Mouse (Mus musculus): ENCODE measurements around the gene Gm42417. TPM values are rescaled to one million over a fixed set of nuclear protein-coding genes. Genes with fewer than 3 reads are reported as not detected.

The Gm42417 gene
- polyA plus RNA-seq, 1 experiment from 2014 or later = not detected

DNA sequence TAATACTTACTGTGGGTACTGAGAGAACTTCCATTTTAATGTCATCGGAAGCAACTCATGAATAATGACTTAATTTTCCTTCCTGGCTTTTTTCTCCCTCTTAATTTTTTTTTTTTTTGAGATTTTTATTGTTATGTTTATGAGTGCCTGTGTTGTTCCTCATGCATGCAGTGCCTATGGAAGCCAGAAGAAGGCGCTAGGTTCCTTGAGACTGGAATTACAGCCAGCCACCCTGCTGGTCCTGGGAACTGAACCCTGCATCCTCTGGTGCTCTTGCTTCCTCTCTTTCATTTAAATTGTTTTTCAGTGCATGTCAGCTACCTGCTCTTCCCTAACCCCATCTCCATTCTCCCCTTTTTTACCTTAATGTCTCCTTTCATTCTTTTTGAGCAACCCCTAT lies 25.5 kb downstream of the Gm42417 start:
- 71% methylated on average over 2 of the region's 2 CpGs for WGBS
- Histone ChIP-seq H3K27me3 (no peaks in the 10 kb centered on the region), H3K27ac (no peak overlapping the region), H3K36me3 (peaks cover 15% of the 10 kb centered on the region; the same call in 1 of the 2 replicates), H3K9me3 (replicated peaks) (no peaks in the 10 kb centered on the region), H3K9ac (0 out of 2 replicates have a peak overlapping the region, but pooled peaks have one; percentile 96), H3K4me3 (peak overlapping the region; percentile 100), H3K4me1 (replicated peaks) (peaks cover 51% of the 10 kb centered on the region), H3K4me2 (peak overlapping the region; percentile 88)
- ATAC-seq (replicated peaks; ENCODE audit: insufficient number of reproducible peaks, insufficient read depth, low FRiP score, low read depth) = no peak

DNA sequence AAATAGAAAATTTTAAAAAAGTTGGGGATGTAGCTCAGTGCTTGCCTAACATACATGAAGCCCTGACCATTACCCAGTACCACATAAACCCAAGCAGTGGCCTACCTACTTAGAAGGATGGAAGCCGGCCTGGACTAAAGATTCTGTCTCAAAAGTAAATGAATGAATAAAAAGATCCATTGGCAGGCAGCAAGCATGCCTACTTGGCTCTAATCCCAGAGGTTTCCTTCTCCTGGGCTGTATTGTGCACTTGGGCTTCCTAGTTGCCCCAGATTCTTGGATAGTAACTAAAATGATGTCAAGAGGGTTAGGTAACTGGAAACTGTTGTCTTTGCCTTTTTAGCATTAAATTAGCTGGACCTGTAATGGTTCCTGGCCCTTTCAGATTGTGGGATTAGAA lies 25.9 kb downstream of the Gm42417 start:
- peak overlapping the region; percentile 88 for H3K4me2 ChIP-seq
- no peaks in the 10 kb centered on the region for H3K27me3 ChIP-seq
- peaks cover 15% of the 10 kb centered on the region; the same call in 1 of the 2 replicates for H3K36me3 ChIP-seq
- no peak overlapping the region for H3K27ac ChIP-seq
- no peaks in the 10 kb centered on the region for H3K9me3 ChIP-seq (replicated peaks)
- ATAC-seq (replicated peaks; ENCODE audit: insufficient number of reproducible peaks, insufficient read depth, low FRiP score, low read depth) = no peak
- H3K9ac ChIP-seq = peak overlapping the region; percentile 96
- 3% methylated on average over 1 of the region's 1 CpGs for WGBS
- peak overlapping the region; percentile 100 for H3K4me3 ChIP-seq
- H3K4me1 ChIP-seq (replicated peaks) = peaks cover 47% of the 10 kb centered on the region

DNA sequence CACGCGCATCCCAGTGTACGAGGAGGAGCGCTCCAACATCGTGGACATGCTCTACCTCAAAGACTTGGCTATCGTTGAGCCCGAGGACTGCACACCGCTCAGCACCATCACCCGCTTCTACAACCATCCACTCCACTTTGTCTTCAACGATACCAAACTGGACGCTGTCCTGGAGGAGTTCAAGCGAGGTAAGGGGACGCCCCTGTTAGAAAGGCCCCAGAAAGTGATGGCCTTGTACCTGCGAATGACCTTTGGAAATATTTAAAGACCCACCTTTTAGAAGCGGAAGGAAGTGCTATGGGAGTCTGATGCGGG lies 26.3 kb downstream of the Gm42417 start:
- peaks cover 11% of the 10 kb centered on the region; the same call in 1 of the 2 replicates for H3K36me3 ChIP-seq
- H3K4me2 ChIP-seq = peak overlapping the region; percentile 88
- no peak for ATAC-seq (replicated peaks; ENCODE audit: insufficient number of reproducible peaks, insufficient read depth, low FRiP score, low read depth)
- H3K27ac ChIP-seq = peak overlapping the region; percentile 100
- no peaks in the 10 kb centered on the region for H3K27me3 ChIP-seq
- WGBS = 3% methylated on average over 16 of the region's 16 CpGs
- peaks cover 43% of the 10 kb centered on the region for H3K4me1 ChIP-seq (replicated peaks)
- peak overlapping the region; percentile 100 for H3K4me3 ChIP-seq
- H3K9ac ChIP-seq = peak overlapping the region; percentile 96
- no peaks in the 10 kb centered on the region for H3K9me3 ChIP-seq (replicated peaks)

DNA sequence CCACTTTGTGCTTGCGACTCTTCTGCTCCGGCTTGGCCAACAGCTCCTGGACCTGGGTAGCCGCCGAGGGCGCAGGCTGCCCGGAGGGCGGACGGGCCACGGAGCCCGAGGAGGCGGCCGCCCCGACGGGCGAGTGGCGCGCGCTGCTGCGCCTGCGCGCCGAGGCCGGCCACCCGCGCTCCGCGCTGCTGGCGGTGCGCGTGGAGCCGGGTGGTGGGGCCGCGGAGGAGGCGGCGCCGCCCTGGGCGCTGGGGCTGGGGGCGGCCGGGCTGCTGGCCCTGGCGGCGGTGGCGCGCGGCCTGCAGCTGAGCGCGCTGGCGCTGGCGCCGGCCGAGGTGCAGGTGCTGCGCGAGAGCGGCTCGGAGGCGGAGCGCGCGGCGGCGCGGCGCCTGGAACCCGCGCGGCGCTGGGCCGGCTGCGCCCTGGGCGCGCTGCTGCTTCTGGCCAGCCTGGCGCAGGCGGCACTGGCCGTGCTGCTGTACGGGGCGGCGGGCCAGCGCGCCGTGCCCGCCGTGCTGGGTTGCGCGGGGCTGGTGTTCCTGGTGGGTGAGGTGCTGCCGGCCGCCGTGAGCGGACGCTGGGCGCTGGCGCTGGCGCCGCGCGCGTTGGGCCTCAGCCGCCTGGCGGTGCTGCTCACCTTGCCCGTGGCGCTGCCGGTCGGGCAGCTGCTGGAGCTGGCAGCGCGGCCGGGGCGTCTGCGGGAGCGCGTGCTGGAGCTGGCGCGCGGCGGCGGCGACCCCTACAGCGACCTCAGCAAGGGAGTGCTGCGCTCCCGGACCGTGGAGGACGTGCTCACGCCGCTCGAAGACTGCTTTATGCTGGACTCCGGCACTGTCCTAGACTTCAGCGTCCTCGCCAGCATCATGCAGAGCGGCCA lies 26.9 kb downstream of the Gm42417 start:
- no peaks in the 10 kb centered on the region for H3K27me3 ChIP-seq
- peak overlapping the region; percentile 88 for H3K4me2 ChIP-seq
- H3K9me3 ChIP-seq (replicated peaks) = no peaks in the 10 kb centered on the region
- ATAC-seq (replicated peaks; ENCODE audit: insufficient number of reproducible peaks, insufficient read depth, low FRiP score, low read depth) = peak; percentile 58
- WGBS = under 1% methylated on average over 99 of the region's 126 CpGs
- peak overlapping the region; percentile 100 for H3K4me3 ChIP-seq
- peak overlapping the region; percentile 100 for H3K27ac ChIP-seq
- peaks cover 39% of the 10 kb centered on the region for H3K4me1 ChIP-seq (replicated peaks)
- H3K9ac ChIP-seq = peak overlapping the region; percentile 96
- H3K36me3 ChIP-seq = peaks cover 7% of the 10 kb centered on the region; the same call in 1 of the 2 replicates

DNA sequence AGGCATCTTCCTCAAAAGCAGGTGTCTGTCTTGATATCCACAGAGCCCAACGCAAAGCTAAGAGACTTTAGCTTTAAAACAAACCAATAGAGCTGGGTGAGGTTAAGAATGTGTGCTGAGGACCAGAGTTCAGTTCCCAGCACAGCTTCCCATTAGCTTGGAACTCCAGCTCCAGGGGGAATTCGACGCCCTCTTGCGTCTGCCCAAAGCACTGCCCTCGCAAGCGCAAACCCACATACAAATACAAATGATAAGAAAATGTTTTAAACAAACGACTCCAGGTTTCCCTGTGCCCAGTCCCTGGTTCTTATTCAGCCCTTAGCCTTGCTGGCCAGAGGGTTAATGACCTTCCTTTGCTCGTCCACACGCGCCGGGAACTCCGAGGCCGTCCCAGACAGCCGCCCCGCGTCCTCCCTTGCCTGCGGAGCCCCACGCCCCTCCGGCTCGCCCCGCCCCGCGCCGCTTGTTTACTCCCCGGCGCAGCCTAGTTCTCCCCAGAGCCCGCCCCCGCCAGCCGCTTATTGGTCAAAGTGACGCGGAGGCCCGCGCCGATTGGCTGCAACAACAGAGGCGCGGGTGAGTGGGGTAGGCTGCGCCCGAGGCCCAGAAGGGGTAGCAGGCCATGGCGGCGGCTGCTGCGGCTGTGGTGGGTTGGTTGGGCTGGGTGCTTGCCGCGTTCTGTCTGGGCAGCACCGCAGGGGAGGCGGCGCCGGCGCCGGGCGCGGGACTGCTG lies 27.8 kb downstream of the Gm42417 start, which contains the start of gene Cnnm3:
TSS of gene Cnnm3 (plus strand) at position 579 of the 733 bp plus-strand sequence.
- WGBS = 2% methylated on average over 51 of the region's 51 CpGs
- H3K4me2 ChIP-seq = peak within 1 kb of the TSS; percentile 88
- ATAC-seq (replicated peaks; ENCODE audit: insufficient number of reproducible peaks, insufficient read depth, low FRiP score, low read depth) = peak; percentile 98

DNA sequence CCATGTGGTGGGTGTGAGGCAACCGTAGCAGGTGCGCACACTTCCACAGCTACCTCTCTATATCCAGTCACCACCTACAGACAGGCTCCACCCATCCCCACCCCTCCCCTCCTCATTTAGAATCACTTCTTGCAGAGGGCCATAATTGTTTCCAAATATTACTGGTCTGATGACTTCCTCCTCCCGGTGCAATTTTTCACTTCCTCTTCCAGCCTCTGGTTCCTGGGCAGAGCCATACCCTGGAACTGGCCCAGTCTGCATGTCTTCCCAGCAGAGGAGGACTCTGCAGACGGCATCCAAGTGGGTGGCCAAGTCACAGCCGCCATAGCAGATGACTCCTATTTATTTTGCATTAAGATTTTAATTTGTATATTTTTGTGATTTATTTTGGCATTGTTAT lies 31.0 kb downstream of the Gm42417 start:
- Histone ChIP-seq H3K9ac (no peak overlapping the region), H3K27me3 (no peaks in the 10 kb centered on the region), H3K9me3 (replicated peaks) (no peaks in the 10 kb centered on the region), H3K4me3 (no peak overlapping the region), H3K4me2 (no peak overlapping the region), H3K36me3 (no peaks in the 10 kb centered on the region), H3K27ac (no peak overlapping the region), H3K4me1 (replicated peaks) (peaks cover 6% of the 10 kb centered on the region)
- no peak for ATAC-seq (replicated peaks; ENCODE audit: insufficient number of reproducible peaks, insufficient read depth, low FRiP score, low read depth)
- WGBS = 76% methylated on average over 5 of the region's 5 CpGs

More for the DNA sequence above, 27.8 kb downstream of the Gm42417 start, which contains the start of gene Cnnm3:
- H3K27me3 ChIP-seq = no peaks in the 10 kb centered on the region
- H3K36me3 ChIP-seq = peaks cover under 1% of the 10 kb centered on the region; the same call in 1 of the 2 replicates
- peak within 1 kb of the TSS; percentile 100 for H3K4me3 ChIP-seq
- peak within 1 kb of the TSS; percentile 96 for H3K9ac ChIP-seq
- no peaks in the 10 kb centered on the region for H3K9me3 ChIP-seq (replicated peaks)
- H3K27ac ChIP-seq = peak within 1 kb of the TSS; percentile 100
- H3K4me1 ChIP-seq (replicated peaks) = peaks cover 34% of the 10 kb centered on the region

DNA sequence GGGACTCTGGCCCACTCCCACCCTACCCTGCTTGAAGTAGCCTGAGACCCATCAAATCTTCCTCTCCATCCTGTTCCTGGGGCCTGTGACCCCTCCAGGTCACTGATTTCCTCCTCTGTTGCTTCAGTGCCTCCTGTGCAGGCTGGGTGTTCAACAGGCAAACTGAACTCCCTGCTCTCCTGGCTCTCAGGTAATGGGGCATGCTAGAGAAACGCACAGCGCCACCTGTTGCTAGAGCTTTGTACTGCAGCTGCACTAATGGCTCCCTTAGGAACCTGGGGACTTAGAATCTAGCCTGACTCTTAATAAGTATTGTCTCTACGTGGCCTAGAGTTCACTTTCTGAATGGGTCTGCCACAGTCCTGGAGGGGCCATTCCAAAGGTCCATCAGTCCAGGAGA lies 38.0 kb downstream of the Gm42417 start:
- Histone ChIP-seq H3K4me2 (no peak overlapping the region), H3K27me3 (no peaks in the 10 kb centered on the region), H3K9ac (no peak overlapping the region), H3K4me1 (replicated peaks) (no peaks in the 10 kb centered on the region), H3K36me3 (no peaks in the 10 kb centered on the region), H3K4me3 (no peak overlapping the region), H3K9me3 (replicated peaks) (no peaks in the 10 kb centered on the region), H3K27ac (no peak overlapping the region)
- WGBS = 7% methylated on average over 3 of the region's 3 CpGs
- 0 out of 2 replicates have a peak, but pooled peaks have one; percentile 25 for ATAC-seq (replicated peaks; ENCODE audit: insufficient number of reproducible peaks, insufficient read depth, low FRiP score, low read depth)

DNA sequence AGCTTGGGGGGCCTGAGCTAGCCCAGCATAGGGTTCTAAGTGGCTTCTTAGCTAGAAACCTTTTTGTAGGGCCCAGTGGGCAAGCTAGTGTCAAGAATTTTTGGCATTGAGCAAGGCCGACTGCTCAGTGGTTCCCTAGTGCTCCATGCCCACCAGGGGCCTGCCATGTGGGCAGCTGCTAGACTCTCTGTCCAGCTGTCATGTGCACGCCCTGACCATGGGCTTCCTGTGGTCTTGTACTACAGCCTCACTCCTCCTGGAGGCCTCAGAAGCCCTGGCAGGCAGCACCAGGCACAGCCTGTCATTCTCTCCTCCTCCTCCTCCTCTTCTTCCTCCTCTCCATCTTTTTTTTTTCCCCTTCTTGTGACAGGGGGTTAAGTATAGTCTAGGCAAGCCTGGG lies 41.9 kb downstream of the Gm42417 start:
- WGBS = 78% methylated on average over 2 of the region's 2 CpGs
- no peaks in the 10 kb centered on the region for H3K36me3 ChIP-seq
- no peak for ATAC-seq (replicated peaks; ENCODE audit: insufficient number of reproducible peaks, insufficient read depth, low FRiP score, low read depth)
- H3K4me3 ChIP-seq = no peak overlapping the region
- no peaks in the 10 kb centered on the region for H3K9me3 ChIP-seq (replicated peaks)
- H3K27ac ChIP-seq = no peak overlapping the region
- H3K9ac ChIP-seq = no peak overlapping the region
- H3K27me3 ChIP-seq = no peaks in the 10 kb centered on the region
- peaks cover 11% of the 10 kb centered on the region for H3K4me1 ChIP-seq (replicated peaks)
- H3K4me2 ChIP-seq = no peak overlapping the region

DNA sequence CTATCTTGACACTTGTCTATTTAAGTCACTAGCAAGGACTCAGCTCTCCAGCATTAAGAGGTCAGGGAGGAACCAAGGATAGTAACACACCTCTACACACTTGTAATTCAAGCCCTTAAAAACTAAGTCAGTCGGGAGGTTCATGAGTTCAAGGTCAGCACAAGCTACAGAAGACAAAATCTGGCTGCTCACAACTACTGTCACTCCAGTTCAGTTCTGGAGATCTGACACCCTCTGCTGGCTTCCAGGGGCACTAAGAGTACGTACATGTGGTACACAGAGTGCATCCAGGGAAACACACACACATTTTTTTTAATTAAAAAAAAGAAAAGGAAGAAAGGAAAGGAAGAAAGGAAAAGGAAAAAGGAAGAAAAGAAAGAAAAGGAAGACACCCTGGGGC lies 42.5 kb downstream of the Gm42417 start:
- H3K27ac ChIP-seq = no peak overlapping the region
- no peak for ATAC-seq (replicated peaks; ENCODE audit: insufficient number of reproducible peaks, insufficient read depth, low FRiP score, low read depth)
- no peaks in the 10 kb centered on the region for H3K36me3 ChIP-seq
- 48% methylated on average over 2 of the region's 2 CpGs for WGBS
- H3K9me3 ChIP-seq (replicated peaks) = no peaks in the 10 kb centered on the region
- H3K4me1 ChIP-seq (replicated peaks) = peaks cover 15% of the 10 kb centered on the region
- H3K4me2 ChIP-seq = no peak overlapping the region
- H3K27me3 ChIP-seq = no peaks in the 10 kb centered on the region
- no peak overlapping the region for H3K9ac ChIP-seq
- H3K4me3 ChIP-seq = no peak overlapping the region

DNA sequence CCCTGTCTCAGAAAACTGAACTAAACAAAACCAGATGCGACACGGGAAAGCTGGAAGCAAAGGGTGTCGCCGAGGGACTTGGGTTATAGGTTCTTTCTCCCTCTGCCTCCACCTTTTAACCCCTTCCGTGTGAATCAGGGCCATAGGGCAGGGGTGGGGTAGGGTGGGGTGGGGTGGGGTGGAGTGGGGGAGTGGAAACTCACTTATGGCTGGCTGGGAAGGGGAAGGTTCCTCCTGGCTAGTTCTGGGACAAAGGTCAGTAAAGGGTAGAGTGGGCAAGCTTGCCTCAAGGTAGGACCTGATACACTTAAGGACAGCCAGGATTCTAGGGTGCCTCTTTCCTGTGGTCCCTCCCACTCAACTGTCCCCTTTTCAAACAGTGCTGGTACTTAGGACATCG lies 45.9 kb downstream of the Gm42417 start:
- WGBS = 73% methylated on average over 6 of the region's 6 CpGs

DNA sequence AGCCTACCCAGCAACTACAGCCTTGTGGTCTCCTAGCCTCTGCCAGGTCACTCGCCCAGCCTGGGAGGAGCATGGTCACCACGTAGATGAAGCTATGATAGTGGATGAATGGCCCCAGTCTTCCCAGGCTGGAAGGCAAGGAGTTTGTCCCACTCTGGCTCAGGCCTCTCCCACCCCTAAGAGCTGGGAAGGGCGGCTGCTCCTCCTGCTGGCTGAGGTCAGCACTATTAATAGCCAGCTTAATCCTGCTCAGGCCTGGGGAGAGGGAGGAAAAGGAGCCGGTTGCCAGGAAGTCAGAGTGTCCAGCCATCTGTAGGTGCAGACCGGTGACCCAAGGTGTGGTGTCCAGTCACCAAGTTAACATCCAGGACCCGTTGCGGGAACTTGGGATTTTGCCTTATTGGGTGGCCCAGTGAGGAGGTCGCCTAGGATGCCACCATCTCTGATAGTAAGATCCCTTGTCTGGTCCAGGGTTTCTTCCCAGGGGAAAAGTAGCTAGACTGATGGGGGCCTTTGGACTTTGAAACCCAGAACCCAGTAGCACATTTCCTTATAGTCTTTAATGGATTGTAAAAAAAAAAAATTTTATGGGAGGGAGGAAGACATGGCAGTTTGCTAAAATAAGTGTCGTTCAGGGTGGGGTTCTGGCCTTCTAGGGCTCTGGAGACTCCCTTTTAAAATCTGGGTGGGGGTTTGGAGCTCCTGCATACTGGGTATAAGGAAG lies 46.7 kb downstream of the Gm42417 start:
- 34% methylated on average over 9 of the region's 9 CpGs for WGBS
- H3K36me3 ChIP-seq = no peaks in the 10 kb centered on the region
- H3K4me2 ChIP-seq = no peak overlapping the region
- H3K9ac ChIP-seq = peak overlapping the region; percentile 45; the same call in 1 of the 2 replicates
- H3K27me3 ChIP-seq = no peaks in the 10 kb centered on the region
- no peak overlapping the region for H3K4me3 ChIP-seq
- no peaks in the 10 kb centered on the region for H3K9me3 ChIP-seq (replicated peaks)
- H3K27ac ChIP-seq = no peak overlapping the region
- ATAC-seq (replicated peaks; ENCODE audit: insufficient number of reproducible peaks, insufficient read depth, low FRiP score, low read depth) = peak; percentile 91
- H3K4me1 ChIP-seq (replicated peaks) = peaks cover 15% of the 10 kb centered on the region

More for the DNA sequence above, 45.9 kb downstream of the Gm42417 start:
- no peak overlapping the region for H3K4me2 ChIP-seq
- no peaks in the 10 kb centered on the region for H3K9me3 ChIP-seq (replicated peaks)
- no peak overlapping the region for H3K4me3 ChIP-seq
- no peak overlapping the region for H3K9ac ChIP-seq
- peaks cover 15% of the 10 kb centered on the region for H3K4me1 ChIP-seq (replicated peaks)
- H3K27ac ChIP-seq = no peak overlapping the region
- H3K27me3 ChIP-seq = no peaks in the 10 kb centered on the region
- no peak for ATAC-seq (replicated peaks; ENCODE audit: insufficient number of reproducible peaks, insufficient read depth, low FRiP score, low read depth)
- H3K36me3 ChIP-seq = no peaks in the 10 kb centered on the region
